Mouse (Mus musculus): ENCODE measurements around the gene Sema3e. TPM values are rescaled to one million over a fixed set of nuclear protein-coding genes. Genes with fewer than 3 reads are reported as not detected.

The Sema3e gene
- polyA plus RNA-seq, 1 experiment from 2014 or later = 18.9 TPM

- Histone ChIP-seq H3K4me1 (ENCODE audit: insufficient read depth, low read depth, low read length) (no peaks in the 10 kb centered on the region), H3K36me3 (ENCODE audit: insufficient read depth, low read length) (no peaks in the 10 kb centered on the region), H3K27ac (ENCODE audit: low read length) (no peak overlapping the region), H3K4me3 (ENCODE audit: low read depth, low read length) (no peak overlapping the region), H3K4me2 (replicated peaks; ENCODE audit: low read depth, low read length) (no peak overlapping the region), H3K9me3 (ENCODE audit: low read length) (no peaks in the 10 kb centered on the region), H3K27me3 (replicated peaks; ENCODE audit: insufficient read depth, low read length) (no peaks in the 10 kb centered on the region), H3K9ac (replicated peaks; ENCODE audit: low read depth) (no peak overlapping the region)
- no peak for TF ChIP-seq EP300 (IDR thresholded peaks at IDR 0.05)
- no peak for TF ChIP-seq CTCF (IDR thresholded peaks at IDR 0.05)
- 29% methylated on average over 3 of the region's 3 CpGs for WGBS
- no peak for DNase-seq (ENCODE audit: low spot score)
- ATAC-seq = no peak
Measured at GRCm38 (mm10) chr5:14033302-14033701, 8.2 kb downstream of the Sema3e start.

GRCm38 (mm10) chr5:14038813-14039496, 13.9 kb downstream of the Sema3e start:
- TF ChIP-seq EP300 (IDR thresholded peaks at IDR 0.05) (no peak), CTCF (IDR thresholded peaks at IDR 0.05) (no peak)
- no peak for ATAC-seq
- no peak overlapping the region for H3K27ac ChIP-seq (ENCODE audit: low read length)

GRCm38 (mm10) chr5:14040208-14040607, 15.1 kb downstream of the Sema3e start:
- DNase-seq (ENCODE audit: low spot score) (no peak), ATAC-seq (peak; percentile 25; the same call in 1 of the 2 replicates)
- no peaks in the 10 kb centered on the region for H3K9me3 ChIP-seq (ENCODE audit: low read length)
- no peaks in the 10 kb centered on the region for H3K27me3 ChIP-seq (replicated peaks; ENCODE audit: insufficient read depth, low read length)
- TF ChIP-seq EP300 (IDR thresholded peaks at IDR 0.05) (no peak), CTCF (IDR thresholded peaks at IDR 0.05) (no peak)
- no peak overlapping the region; the same call in 1 of the 2 replicates for H3K4me2 ChIP-seq (replicated peaks; ENCODE audit: low read depth, low read length)
- no peak overlapping the region for H3K4me3 ChIP-seq (ENCODE audit: low read depth, low read length)
- H3K27ac ChIP-seq (ENCODE audit: low read length) = no peak overlapping the region
- H3K36me3 ChIP-seq (ENCODE audit: insufficient read depth, low read length) = no peaks in the 10 kb centered on the region
- H3K9ac ChIP-seq (replicated peaks; ENCODE audit: low read depth) = no peak overlapping the region
- WGBS = 10% methylated on average over 4 of the region's 4 CpGs
- H3K4me1 ChIP-seq (ENCODE audit: insufficient read depth, low read depth, low read length) = no peaks in the 10 kb centered on the region

More at GRCm38 (mm10) chr5:14038813-14039496, 13.9 kb downstream of the Sema3e start:
- H3K27me3 ChIP-seq (replicated peaks; ENCODE audit: insufficient read depth, low read length) = no peaks in the 10 kb centered on the region
- no peak overlapping the region for H3K4me2 ChIP-seq (replicated peaks; ENCODE audit: low read depth, low read length)
- H3K9ac ChIP-seq (replicated peaks; ENCODE audit: low read depth) = no peak overlapping the region
- no peak for DNase-seq (ENCODE audit: low spot score)
- WGBS = 33% methylated on average over 9 of the region's 9 CpGs
- no peaks in the 10 kb centered on the region for H3K4me1 ChIP-seq (ENCODE audit: insufficient read depth, low read depth, low read length)
- H3K36me3 ChIP-seq (ENCODE audit: insufficient read depth, low read length) = no peaks in the 10 kb centered on the region
- no peak overlapping the region for H3K4me3 ChIP-seq (ENCODE audit: low read depth, low read length)
- H3K9me3 ChIP-seq (ENCODE audit: low read length) = no peaks in the 10 kb centered on the region

- TF ChIP-seq EP300 (IDR thresholded peaks at IDR 0.05) (no peak), CTCF (IDR thresholded peaks at IDR 0.05) (no peak)
- Histone ChIP-seq H3K9me3 (ENCODE audit: low read length) (no peaks in the 10 kb centered on the region), H3K27ac (ENCODE audit: low read length) (no peak overlapping the region), H3K36me3 (ENCODE audit: insufficient read depth, low read length) (no peaks in the 10 kb centered on the region), H3K9ac (replicated peaks; ENCODE audit: low read depth) (no peak overlapping the region), H3K4me1 (ENCODE audit: insufficient read depth, low read depth, low read length) (no peaks in the 10 kb centered on the region), H3K4me2 (replicated peaks; ENCODE audit: low read depth, low read length) (no peak overlapping the region), H3K27me3 (replicated peaks; ENCODE audit: insufficient read depth, low read length) (no peaks in the 10 kb centered on the region), H3K4me3 (ENCODE audit: low read depth, low read length) (no peak overlapping the region)
- DNase-seq (ENCODE audit: low spot score) (no peak), ATAC-seq (no peak)
- WGBS = 85% methylated on average over 5 of the region's 5 CpGs
Measured at GRCm38 (mm10) chr5:14043116-14043515, 18.0 kb downstream of the Sema3e start.

- ATAC-seq = no peak
- no peaks in the 10 kb centered on the region for H3K27me3 ChIP-seq (replicated peaks; ENCODE audit: insufficient read depth, low read length)
- no peak for DNase-seq (ENCODE audit: low spot score)
- no peak overlapping the region for H3K27ac ChIP-seq (ENCODE audit: low read length)
- H3K9ac ChIP-seq (replicated peaks; ENCODE audit: low read depth) = no peak overlapping the region
- no peaks in the 10 kb centered on the region for H3K4me1 ChIP-seq (ENCODE audit: insufficient read depth, low read depth, low read length)
- H3K36me3 ChIP-seq (ENCODE audit: insufficient read depth, low read length) = no peaks in the 10 kb centered on the region
- WGBS = 91% methylated on average over 6 of the region's 6 CpGs
- no peak overlapping the region for H3K4me2 ChIP-seq (replicated peaks; ENCODE audit: low read depth, low read length)
- H3K4me3 ChIP-seq (ENCODE audit: low read depth, low read length) = no peak overlapping the region
- H3K9me3 ChIP-seq (ENCODE audit: low read length) = no peaks in the 10 kb centered on the region
- TF ChIP-seq EP300 (IDR thresholded peaks at IDR 0.05) = no peak
- TF ChIP-seq CTCF (IDR thresholded peaks at IDR 0.05) = no peak
Measured at GRCm38 (mm10) chr5:14043983-14044382, 18.9 kb downstream of the Sema3e start.

- Histone ChIP-seq H3K4me3 (ENCODE audit: low read depth, low read length) (no peak overlapping the region), H3K27me3 (replicated peaks; ENCODE audit: insufficient read depth, low read length) (no peaks in the 10 kb centered on the region), H3K9ac (replicated peaks; ENCODE audit: low read depth) (no peak overlapping the region), H3K9me3 (ENCODE audit: low read length) (no peaks in the 10 kb centered on the region), H3K4me1 (ENCODE audit: insufficient read depth, low read depth, low read length) (no peaks in the 10 kb centered on the region), H3K4me2 (replicated peaks; ENCODE audit: low read depth, low read length) (no peak overlapping the region; the same call in 1 of the 2 replicates), H3K27ac (ENCODE audit: low read length) (no peak overlapping the region), H3K36me3 (ENCODE audit: insufficient read depth, low read length) (no peaks in the 10 kb centered on the region)
- TF ChIP-seq CTCF (IDR thresholded peaks at IDR 0.05) = no peak
- no peak for TF ChIP-seq EP300 (IDR thresholded peaks at IDR 0.05)
- DNase-seq (ENCODE audit: low spot score) (peak; percentile 29), ATAC-seq (no peak)
- WGBS = 22% methylated on average over 7 of the region's 7 CpGs
Measured at GRCm38 (mm10) chr5:14048660-14049059, 23.6 kb downstream of the Sema3e start.

All from lung, postnatal 0 days (tissue).